Mouse (Mus musculus): Measurements from ENCODE around the gene Stk39.

DNA sequence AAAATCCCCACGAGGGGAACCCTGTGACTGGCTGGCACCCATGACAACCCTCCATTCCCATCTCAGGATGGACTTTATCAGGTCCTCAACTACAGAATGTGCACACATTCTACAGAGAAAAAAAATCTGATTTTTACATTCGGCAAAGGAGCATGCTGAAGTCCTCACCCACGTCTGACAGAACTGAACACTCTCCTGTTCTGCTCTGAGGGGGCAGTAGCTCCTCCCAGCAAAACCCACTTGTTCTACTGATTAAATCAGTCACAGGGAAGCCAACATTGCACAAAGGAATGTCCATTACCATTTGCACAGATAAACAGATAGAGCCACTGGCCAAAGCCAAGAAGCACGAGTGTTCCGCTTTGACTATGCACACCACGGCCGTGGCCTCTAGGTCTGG, 52.3 kb downstream of the Stk39 start:
- TF ChIP-seq CTCF (IDR thresholded peaks at IDR 0.05; ENCODE audit: insufficient read depth, low read length), result no peak
- TF ChIP-seq POLR2A (IDR thresholded peaks at IDR 0.05; ENCODE audit: borderline replicate concordance, extremely low read depth, low read depth, low read length), result no peak

Measured in lung, adult 2 months (tissue).